Mouse (Mus musculus) left cerebral cortex, postnatal 25 days (tissue): ENCODE measurements around the gene Zp3. TPM values are rescaled to one million over a fixed set of nuclear protein-coding genes. Genes with fewer than 3 reads are reported as not detected.

Source experiments
- DNase-seq, 2 experiments: peaks; one replicate each; pipeline ENCODE4 v3.0.0; 2022; ENCODE audit warnings: low spot score in 2 of 2, mixed read lengths in 1 of 2
- intact Hi-C: fragments of 180-260 bp; cut with DNase I; formaldehyde crosslinking; loops from one replicate; pipeline ENCODE4 v1.15.1; 2025
- total RNA-seq, 2 experiments: library from RNA; stranded (reverse); gene quantifications; 2 replicates each; pipeline ENCODE4 v1.2.3; 2021

Gene Zp3
- total RNA-seq, result not detected

- intact Hi-C loops, result loop anchor here (5.0 kb wide), 1 partner anchor 82 kb away; no protein-coding TSS in a partner anchor
- no peak for DNase-seq
Observed at GRCm38 (mm10) chr5:135979904-135980303, at the start of gene Zp3. Zp3 (plus strand) TSS chr5:135980099.

GRCm38 (mm10) chr5:135931526-135931925, 48.4 kb upstream of the Zp3 start:
- DNase-seq, result peak; percentile 47 to 89
- intact Hi-C loops, result no loop called here

GRCm38 (mm10) chr5:135932359-135932758, 47.5 kb upstream of the Zp3 start:
- DNase-seq, result no peak
- intact Hi-C loops, result no loop called here

- intact Hi-C loops, result no loop called here
Observed at GRCm38 (mm10) chr5:135933222-135933899, 46.5 kb upstream of the Zp3 start.

GRCm38 (mm10) chr5:135933900-135934441, 45.9 kb upstream of the Zp3 start:
- DNase-seq, result peak; percentile 74 to 78
- intact Hi-C loops, result loop anchor here (1.0 to 2.0 kb wide), 3 partner anchors 23 to 29 kb away; no protein-coding TSS in a partner anchor

More at GRCm38 (mm10) chr5:135933222-135933899, 46.5 kb upstream of the Zp3 start:
- peak in 1 of 2 experiments; percentile 45 for DNase-seq

- DNase-seq, result peak; percentile 96 to 98
- intact Hi-C loops, result loop anchor here (1.0 to 2.0 kb wide), 3 partner anchors 23 to 30 kb away; no protein-coding TSS in a partner anchor
Observed at GRCm38 (mm10) chr5:135934481-135935175, 45.3 kb upstream of the Zp3 start, which contains the start of gene Ywhag. Ywhag (minus strand) TSS chr5:135934616.

- intact Hi-C loops, result loop anchor here (2.0 kb wide), 1 partner anchor 30 kb away; no protein-coding TSS in a partner anchor
- DNase-seq, result no peak
Observed at GRCm38 (mm10) chr5:135935176-135935523, 44.7 kb upstream of the Zp3 start.

- DNase-seq, result no peak
- intact Hi-C loops, result loop anchor here (2.0 kb wide), 1 partner anchor 31 kb away; no protein-coding TSS in a partner anchor
Observed at GRCm38 (mm10) chr5:135935641-135936190, 44.2 kb upstream of the Zp3 start.

- intact Hi-C loops, result no loop called here
- DNase-seq, result no peak
Observed at GRCm38 (mm10) chr5:135940587-135940986, 39.3 kb upstream of the Zp3 start.

GRCm38 (mm10) chr5:135942710-135943109, 37.2 kb upstream of the Zp3 start:
- DNase-seq, result no peak
- intact Hi-C loops, result no loop called here

- DNase-seq, result no peak
Observed at GRCm38 (mm10) chr5:135945916-135946408, 33.9 kb upstream of the Zp3 start.

GRCm38 (mm10) chr5:135946621-135947020, 33.3 kb upstream of the Zp3 start:
- no peak for DNase-seq
- intact Hi-C loops, result no loop called here

More at GRCm38 (mm10) chr5:135945916-135946408, 33.9 kb upstream of the Zp3 start:
- intact Hi-C loops, result no loop called here

GRCm38 (mm10) chr5:135950710-135951412, 29.0 kb upstream of the Zp3 start:
- peak in 1 of 2 experiments; percentile 62 for DNase-seq
- intact Hi-C loops, result no loop called here

GRCm38 (mm10) chr5:135951660-135952059, 28.2 kb upstream of the Zp3 start:
- intact Hi-C loops, result no loop called here
- no peak for DNase-seq

GRCm38 (mm10) chr5:135952830-135953229, 27.1 kb upstream of the Zp3 start:
- intact Hi-C loops, result no loop called here
- DNase-seq, result no peak

GRCm38 (mm10) chr5:135956300-135957206, 23.3 kb upstream of the Zp3 start:
- intact Hi-C loops, result loop anchor here (1.0 to 2.0 kb wide), 2 partner anchors 22 to 52 kb away; partner anchors contain the start of gene Ywhag

GRCm38 (mm10) chr5:135957207-135957974, 22.5 kb upstream of the Zp3 start:
- peak; percentile 88 to 98 for DNase-seq
- intact Hi-C loops, result loop anchor here (1.0 to 2.0 kb wide), 2 partner anchors 23 to 53 kb away; partner anchors contain the start of gene Ywhag

More at GRCm38 (mm10) chr5:135956300-135957206, 23.3 kb upstream of the Zp3 start:
- DNase-seq, result no peak
